Mouse (Mus musculus) MEL (cell line): ENCODE data around the gene Baiap2l1. TPM values are rescaled to one million over a fixed set of nuclear protein-coding genes. Genes with fewer than 3 reads are reported as not detected.

Experiments used
- DNase-seq: peaks from one replicate; pipeline ENCODE4 v3.0.0; 2011; ENCODE audit warnings: low read depth, low spot score
- H3K27ac ChIP-seq: 2 replicates; pipeline ENCODE4 v1.5.1; 2012; ENCODE audit warnings: low read depth, mild to moderate bottlenecking, control low read depth, low read length, moderate library complexity; ENCODE audit not compliant: control insufficient read depth
- H3K27me3 ChIP-seq, 2 experiments: fragments of 150-350 bp in 1 of 2; sonication (generic) in 1 of 2; 2 replicates each; pipeline ENCODE4 v1.6.1; 2012; ENCODE audit warnings: low read length in 2 of 2, mild to moderate bottlenecking in 2 of 2, improper control_type of control experiment in 1 of 2, moderate library complexity in 1 of 2; ENCODE audit not compliant: insufficient read depth in 2 of 2, control insufficient read depth in 1 of 2
- H3K36me3 ChIP-seq, 2 experiments: 2 replicates each; pipeline ENCODE4 v1.6.1; 2012 to 2014; ENCODE audit warnings: low read length in 2 of 2, improper control_type of control experiment in 1 of 2, inconsistent platforms in 1 of 2, mild to moderate bottlenecking in 1 of 2; ENCODE audit not compliant: insufficient read depth in 2 of 2, control insufficient read depth in 1 of 2
- H3K4me1 ChIP-seq, 2 experiments: fragments of 150-350 bp in 1 of 2; sonication (generic) in 1 of 2; 2 replicates each; pipeline ENCODE4 v1.6.1; 2012; ENCODE audit warnings: low read length in 2 of 2, improper control_type of control experiment in 1 of 2, mild to moderate bottlenecking in 1 of 2; ENCODE audit not compliant: insufficient read depth in 2 of 2, control insufficient read depth in 1 of 2
- H3K4me3 ChIP-seq, 2 experiments: fragments of 150-350 bp in 1 of 2; sonication (generic) in 1 of 2; 2 replicates each; pipeline ENCODE4 v1.5.1; 2012; ENCODE audit warnings: low read depth in 2 of 2, low read length in 2 of 2, mild to moderate bottlenecking in 2 of 2, moderate library complexity in 2 of 2, control low read depth in 1 of 2, improper control_type of control experiment in 1 of 2; ENCODE audit not compliant: control insufficient read depth in 1 of 2, insufficient read depth in 1 of 2
- H3K79me2 ChIP-seq: 2 replicates; pipeline ENCODE4 v1.6.1; 2012; ENCODE audit warnings: mild to moderate bottlenecking, low read length, moderate library complexity; ENCODE audit not compliant: control insufficient read depth, poor library complexity, insufficient read depth
- H3K9ac ChIP-seq: 2 replicates; pipeline ENCODE4 v1.6.1; 2012; ENCODE audit warnings: low read depth, mild to moderate bottlenecking, control low read depth, low read length, moderate library complexity; ENCODE audit not compliant: control insufficient read depth, poor library complexity, severe bottlenecking
- H3K9me3 ChIP-seq: fragments of 150-350 bp; sonication (generic); replicated peaks from 2 replicates; pipeline ENCODE4 v1.6.1; 2012; ENCODE audit warnings: mild to moderate bottlenecking, low read length, improper control_type of control experiment, moderate library complexity; ENCODE audit not compliant: insufficient read depth
- CHD2 ChIP-seq: IDR thresholded peaks from 2 replicates; pipeline ENCODE4 v1.6.1; 2011; ENCODE audit warnings: low read length, improper control_type of control experiment
- ELF1 ChIP-seq: IDR thresholded peaks from 2 replicates; pipeline ENCODE4 v1.6.1; 2014; ENCODE audit warnings: low read depth, mild to moderate bottlenecking, inconsistent platforms, low read length, improper control_type of control experiment, moderate library complexity
- KAT2A ChIP-seq: conservative IDR thresholded peaks from 2 replicates; pipeline ENCODE4 v1.6.1; 2012; ENCODE audit warnings: low read depth, low read length, improper control_type of control experiment, inconsistent platforms
- MAX ChIP-seq: IDR thresholded peaks from 2 replicates; pipeline ENCODE4 v1.6.1; 2011; ENCODE audit warnings: low read length, improper control_type of control experiment
- MAZ ChIP-seq: IDR thresholded peaks from 2 replicates; pipeline ENCODE4 v1.6.1; 2012; ENCODE audit warnings: low read depth, mild to moderate bottlenecking, inconsistent platforms, low read length, improper control_type of control experiment
- MEF2A ChIP-seq: IDR thresholded peaks from 2 replicates; pipeline ENCODE4 v1.6.1; 2014; ENCODE audit warnings: low read depth, mild to moderate bottlenecking, inconsistent platforms, low read length, improper control_type of control experiment; ENCODE audit not compliant: poor library complexity, insufficient replicate concordance, severe bottlenecking; ENCODE audit errors: extremely low read depth
- MYB ChIP-seq: IDR thresholded peaks from 2 replicates; pipeline ENCODE4 v1.6.1; 2011; ENCODE audit warnings: mild to moderate bottlenecking, low read depth, low read length, improper control_type of control experiment
- MYC ChIP-seq: IDR thresholded peaks from 2 replicates; pipeline ENCODE4 v1.6.1; 2011; ENCODE audit warnings: low read depth, mild to moderate bottlenecking, low read length, improper control_type of control experiment, moderate library complexity
- NELFE ChIP-seq: IDR thresholded peaks from 2 replicates; pipeline ENCODE4 v1.6.1; 2011; ENCODE audit warnings: low read depth, low read length, improper control_type of control experiment
- POLR2AphosphoS2 ChIP-seq: IDR thresholded peaks from 2 replicates; pipeline ENCODE4 v1.6.1; 2011; ENCODE audit warnings: low read length, improper control_type of control experiment
- TAL1 ChIP-seq: IDR thresholded peaks from 2 replicates; pipeline ENCODE4 v1.6.1; 2012; ENCODE audit warnings: mild to moderate bottlenecking, inconsistent platforms, low read length, moderate library complexity, mixed read lengths
- UBTF ChIP-seq: IDR thresholded peaks from 2 replicates; pipeline ENCODE4 v1.6.1; 2012; ENCODE audit warnings: low read depth, mild to moderate bottlenecking, inconsistent platforms, low read length, improper control_type of control experiment, moderate library complexity, borderline replicate concordance; ENCODE audit not compliant: insufficient read depth
- USF1 ChIP-seq: IDR thresholded peaks from 2 replicates; pipeline ENCODE4 v1.6.1; 2014; ENCODE audit warnings: low read depth, mild to moderate bottlenecking, inconsistent platforms, low read length, improper control_type of control experiment, moderate library complexity
- USF2 ChIP-seq, 2 experiments: IDR thresholded peaks; 2 replicates each; pipeline ENCODE4 v1.6.1; 2011 to 2012; ENCODE audit warnings: improper control_type of control experiment in 2 of 2, low read length in 2 of 2, borderline replicate concordance in 1 of 2, inconsistent platforms in 1 of 2, low read depth in 1 of 2, mild to moderate bottlenecking in 1 of 2; ENCODE audit not compliant: insufficient read depth in 1 of 2
- ZKSCAN1 ChIP-seq: IDR thresholded peaks from 2 replicates; pipeline ENCODE4 v1.6.1; 2012; ENCODE audit warnings: low read depth, mild to moderate bottlenecking, inconsistent platforms, low read length, improper control_type of control experiment, moderate library complexity
- polyA plus RNA-seq, 2 experiments: library from polyadenylated mRNA; stranded (reverse) in 1 of 2; unstranded in 1 of 2; fragments of >175 nt in 1 of 2; fragments of >200 nt in 1 of 2; gene quantifications; 2 replicates each; pipeline versions ENCODE4 v1.2.1 to v1.2.4; 2012; ENCODE audit warnings: low replicate concordance in 2 of 2, low read depth in 1 of 2; ENCODE audit not compliant: insufficient read length in 2 of 2, insufficient read depth in 1 of 2, missing spikeins in 1 of 2
- total RNA-seq: library from RNA; depleted of rRNA; stranded (reverse); fragments of 300-350 nt; gene quantifications from 2 replicates; pipeline ENCODE4 v1.2.3, GENCODE M21; 2012

The Baiap2l1 gene
- total and polyA plus RNA-seq, 3 experiments = 0.06 TPM; not detected in 2

DNA sequence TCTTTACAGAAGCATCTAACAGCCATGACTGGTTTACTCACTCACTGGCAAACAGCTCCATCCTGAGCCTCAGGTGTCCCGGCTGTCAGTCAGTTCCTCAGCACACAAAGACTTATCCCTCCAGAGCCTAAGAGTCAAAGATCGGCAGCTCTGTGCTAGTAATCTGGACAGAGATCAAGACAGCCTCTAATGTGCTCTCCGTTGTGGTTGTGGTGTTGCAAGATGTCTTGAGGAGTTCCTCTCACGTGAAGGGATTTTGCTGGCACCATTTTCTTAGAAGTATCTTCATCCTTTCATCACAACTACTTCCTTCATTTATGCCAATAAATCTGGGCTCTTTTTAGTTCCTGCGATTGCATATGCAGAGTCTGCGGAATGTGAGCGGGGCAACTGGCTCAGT, 45.7 kb downstream of the Baiap2l1 start:
- H3K9ac ChIP-seq = no peak overlapping the region
- no peaks in the 10 kb centered on the region for H3K36me3 ChIP-seq
- H3K27me3 ChIP-seq = no peaks in the 10 kb centered on the region; a peak in 1 of 4 replicates
- H3K9me3 ChIP-seq = no peaks in the 10 kb centered on the region
- H3K79me2 ChIP-seq = no peaks in the 10 kb centered on the region
- TF ChIP-seq KAT2A (no peak), MEF2A (no peak), MAZ (no peak), POLR2AphosphoS2 (no peak), MYB (no peak), ELF1 (no peak), ZKSCAN1 (no peak), USF1 (no peak)
- no peak overlapping the region for H3K4me3 ChIP-seq
- H3K27ac ChIP-seq = no peak overlapping the region
- DNase-seq = no peak
- no peaks in the 10 kb centered on the region for H3K4me1 ChIP-seq

DNA sequence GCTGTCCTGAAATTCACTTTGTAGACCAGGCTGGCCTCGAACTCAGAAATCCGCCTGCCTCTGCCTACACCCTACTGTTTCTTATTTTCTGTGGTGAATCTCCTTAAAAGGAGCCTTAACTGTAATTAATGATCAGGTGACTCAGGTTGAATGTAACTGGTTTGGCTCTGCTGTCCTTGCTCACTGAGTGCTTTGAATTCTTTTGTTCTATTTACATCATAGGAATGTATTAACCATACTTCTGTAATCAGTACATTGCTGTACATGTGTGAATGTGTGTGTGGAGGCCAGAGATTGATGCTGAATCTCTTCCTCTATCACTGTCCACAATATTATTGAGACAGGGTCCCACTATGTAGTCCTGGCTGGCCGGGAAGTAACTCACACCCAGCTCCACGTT, 49.0 kb downstream of the Baiap2l1 start:
- Histone ChIP-seq H3K27ac (no peak overlapping the region), H3K4me3 (no peak overlapping the region), H3K9me3 (no peaks in the 10 kb centered on the region), H3K79me2 (no peaks in the 10 kb centered on the region), H3K27me3 (no peaks in the 10 kb centered on the region; a peak in 1 of 4 replicates), H3K36me3 (no peaks in the 10 kb centered on the region), H3K9ac (no peak overlapping the region), H3K4me1 (no peaks in the 10 kb centered on the region)
- no peak for TF ChIP-seq UBTF
- no peak for TF ChIP-seq MYC
- no peak for TF ChIP-seq MAZ
- no peak for TF ChIP-seq USF2 (IDR thresholded peaks at IDR 0.05; ENCODE audit: borderline replicate concordance in 1 of 2, insufficient read depth in 1 of 2, low read depth in 1 of 2, low read length in 2 of 2)
- no peak for TF ChIP-seq TAL1
- no peak for TF ChIP-seq NELFE
- DNase-seq = no peak

DNA sequence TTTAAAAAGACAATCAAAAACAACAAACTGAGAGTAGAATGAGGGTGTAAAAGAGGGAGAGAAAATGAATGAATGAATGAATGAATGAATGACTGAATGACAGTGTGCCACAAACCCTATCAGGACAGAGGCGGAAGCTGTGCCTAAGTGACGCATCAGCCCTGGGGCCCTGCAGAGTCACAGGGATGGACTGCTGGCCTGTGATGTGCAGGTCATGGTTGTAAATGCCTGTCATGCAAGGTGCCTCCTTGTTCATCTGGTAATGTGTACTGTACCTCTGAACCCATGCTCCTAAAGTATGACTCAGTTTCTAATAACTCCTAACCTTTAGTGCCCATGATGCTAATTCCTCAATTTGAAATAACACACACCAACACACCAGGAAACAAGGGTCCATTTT, 54.8 kb downstream of the Baiap2l1 start:
- Histone ChIP-seq H3K9me3 (no peaks in the 10 kb centered on the region), H3K27ac (no peak overlapping the region), H3K36me3 (no peaks in the 10 kb centered on the region), H3K4me3 (no peak overlapping the region), H3K27me3 (no peaks in the 10 kb centered on the region; a peak in 2 of 4 replicates), H3K9ac (no peak overlapping the region), H3K4me1 (no peaks in the 10 kb centered on the region), H3K79me2 (no peaks in the 10 kb centered on the region)
- TF ChIP-seq MEF2A = no peak
- TF ChIP-seq MYB = no peak
- no peak for TF ChIP-seq UBTF
- TF ChIP-seq MAX = no peak
- TF ChIP-seq CHD2 = no peak
- DNase-seq = no peak
